Mouse (Mus musculus): ENCODE data around the gene Ramp1. TPM values are rescaled to one million over a fixed set of nuclear protein-coding genes. Genes with fewer than 3 reads are reported as not detected.
A peak's percentile ranks its signal among the peaks of the same experiment; 100 is the strongest.

The Ramp1 gene
- total RNA-seq, 2 experiments from 2014 or later: 60.8 to 65.0 TPM

DNA sequence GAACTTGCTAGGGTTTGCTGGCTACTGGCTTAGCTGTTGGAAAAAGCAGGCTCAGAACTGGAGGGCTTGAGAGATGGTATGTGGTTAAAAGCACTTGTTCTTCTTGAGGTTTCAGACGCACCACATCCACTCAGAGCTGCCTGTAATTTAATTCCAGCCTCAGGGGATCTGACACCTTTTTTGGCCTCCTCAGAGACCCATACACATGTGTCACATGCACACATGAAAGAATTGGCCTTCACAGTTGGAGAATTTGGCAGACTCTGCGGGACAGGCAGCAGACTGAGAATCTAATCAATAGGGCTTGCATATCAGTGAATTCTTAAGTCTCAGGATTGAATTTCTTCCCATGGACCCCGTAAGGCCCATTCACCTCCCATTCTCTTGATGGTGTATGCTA is 21.5 kb downstream of the Ramp1 start:
- DNase-seq: no peak

DNA sequence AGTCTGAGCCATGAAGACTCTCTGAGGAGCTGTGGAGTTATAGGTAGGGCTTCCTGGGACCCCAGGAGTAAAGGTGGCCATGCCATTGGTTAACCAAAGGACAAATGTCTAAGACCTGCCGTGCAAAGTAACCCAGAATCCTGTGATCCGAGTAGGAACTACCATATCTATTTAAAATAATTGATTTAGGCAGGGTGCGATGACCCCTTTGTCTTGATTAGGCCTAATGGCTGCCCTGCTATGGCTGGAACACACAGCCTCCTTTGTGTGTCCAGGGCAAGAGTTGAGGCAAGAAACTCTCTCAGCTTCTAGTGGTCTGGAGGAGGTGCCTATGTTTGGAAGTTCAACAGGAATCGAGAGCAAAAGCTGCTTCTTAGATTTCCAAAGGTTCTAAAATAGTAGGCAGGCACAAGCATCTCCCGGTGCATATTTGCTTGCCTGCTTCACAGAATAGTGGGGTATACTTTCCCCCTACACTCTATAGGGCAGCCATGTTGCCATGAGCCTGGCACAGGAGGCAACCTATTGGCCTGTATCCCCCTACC is 24.7 kb downstream of the Ramp1 start:
- no peak for DNase-seq

- DNase-seq: no peak
Observed at GRCm38 (mm10) chr1:91205651-91206050, 26.0 kb downstream of the Ramp1 start.

DNA sequence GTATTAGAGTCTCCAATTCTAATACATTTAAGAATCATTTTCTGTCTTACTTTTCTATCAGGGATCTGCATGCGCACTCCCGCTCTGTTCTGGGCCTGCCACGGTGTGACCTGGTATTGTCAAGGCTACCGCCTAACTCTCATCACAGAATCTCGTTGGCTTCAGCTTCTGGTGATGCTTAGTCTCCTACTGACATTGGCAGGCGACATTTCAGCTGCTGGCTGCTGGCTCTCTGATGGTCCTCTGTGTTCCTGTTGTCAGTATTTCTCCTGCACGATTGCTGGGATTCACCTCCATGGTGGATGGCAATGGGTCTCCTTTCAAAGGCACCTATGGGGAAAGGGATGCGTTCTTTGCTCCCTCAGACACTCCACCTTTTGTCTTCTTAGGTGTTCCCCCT is 26.7 kb downstream of the Ramp1 start:
- no peak for DNase-seq

- DNase-seq: no peak
Observed at GRCm38 (mm10) chr1:91206873-91207272, 27.3 kb downstream of the Ramp1 start.

- DNase-seq: no peak
Observed at GRCm38 (mm10) chr1:91207334-91208074, 27.9 kb downstream of the Ramp1 start.

GRCm38 (mm10) chr1:91209343-91209742 is 29.7 kb downstream of the Ramp1 start:
- DNase-seq: peak in 1 of 2 experiments; percentile 51

GRCm38 (mm10) chr1:91209785-91210184 is 30.2 kb downstream of the Ramp1 start:
- DNase-seq: peak; percentile 88 to 91

DNA sequence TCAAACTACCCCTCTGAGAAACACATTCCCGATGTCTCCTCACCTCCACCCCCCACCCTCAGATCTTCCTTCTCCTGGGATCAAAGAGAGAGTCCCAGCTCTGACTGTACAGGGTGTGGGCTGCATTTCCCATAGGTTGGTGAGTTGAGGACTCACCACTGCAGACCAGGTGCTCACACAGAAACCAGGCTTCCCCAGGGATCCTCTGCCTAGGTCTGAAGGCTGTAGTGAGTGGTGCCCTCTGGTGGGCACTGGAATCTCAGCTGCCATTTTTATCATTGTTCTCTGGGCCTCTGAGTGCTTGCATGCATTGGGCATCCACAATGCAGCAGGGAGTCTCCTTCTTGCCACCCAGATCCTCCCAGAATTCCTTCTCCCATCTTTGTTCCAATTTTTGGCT is 31.5 kb downstream of the Ramp1 start:
- peak in 1 of 2 experiments; percentile 66 for DNase-seq

GRCm38 (mm10) chr1:91211591-91212008 is 32.0 kb downstream of the Ramp1 start:
- DNase-seq: no peak

DNA sequence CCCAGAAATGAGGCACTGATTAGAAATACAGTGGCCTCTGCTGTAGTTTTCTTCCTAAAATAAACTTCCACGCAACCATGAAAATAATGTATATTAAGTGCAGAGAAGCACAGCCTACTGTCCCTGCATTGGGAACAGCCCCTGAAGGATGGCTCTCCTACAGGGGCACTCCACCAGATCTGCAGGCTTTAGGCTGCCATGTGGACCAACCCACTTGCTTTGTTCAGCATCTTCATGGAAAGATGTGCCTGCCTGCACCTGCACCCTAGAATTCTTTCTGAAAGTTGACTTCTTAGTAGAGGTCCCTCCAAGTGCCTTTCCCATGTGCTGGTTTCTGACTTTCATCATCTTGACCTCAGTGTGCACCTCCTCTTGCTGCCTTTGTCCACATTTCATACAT is 35.6 kb downstream of the Ramp1 start:
- DNase-seq: no peak

DNA sequence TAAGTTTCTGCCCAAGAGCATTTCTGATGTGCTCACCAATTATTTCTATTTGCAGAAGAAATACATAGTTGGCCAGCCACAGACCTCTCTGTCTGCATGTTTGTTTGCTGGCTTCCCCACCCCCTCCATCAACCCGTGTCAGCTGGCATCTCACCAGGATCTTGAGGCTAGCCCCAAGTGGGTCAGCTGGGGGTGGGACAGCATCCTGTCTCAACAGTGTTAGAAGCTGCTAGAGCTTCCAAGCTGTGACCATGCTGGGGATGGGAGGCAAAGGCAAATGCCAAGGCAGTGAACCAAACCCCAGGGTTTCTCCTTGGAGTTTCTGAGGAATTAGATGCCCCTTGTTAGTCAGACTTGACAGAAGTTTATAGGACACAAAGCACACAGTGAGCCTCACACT is 36.4 kb downstream of the Ramp1 start:
- no peak for DNase-seq

DNA sequence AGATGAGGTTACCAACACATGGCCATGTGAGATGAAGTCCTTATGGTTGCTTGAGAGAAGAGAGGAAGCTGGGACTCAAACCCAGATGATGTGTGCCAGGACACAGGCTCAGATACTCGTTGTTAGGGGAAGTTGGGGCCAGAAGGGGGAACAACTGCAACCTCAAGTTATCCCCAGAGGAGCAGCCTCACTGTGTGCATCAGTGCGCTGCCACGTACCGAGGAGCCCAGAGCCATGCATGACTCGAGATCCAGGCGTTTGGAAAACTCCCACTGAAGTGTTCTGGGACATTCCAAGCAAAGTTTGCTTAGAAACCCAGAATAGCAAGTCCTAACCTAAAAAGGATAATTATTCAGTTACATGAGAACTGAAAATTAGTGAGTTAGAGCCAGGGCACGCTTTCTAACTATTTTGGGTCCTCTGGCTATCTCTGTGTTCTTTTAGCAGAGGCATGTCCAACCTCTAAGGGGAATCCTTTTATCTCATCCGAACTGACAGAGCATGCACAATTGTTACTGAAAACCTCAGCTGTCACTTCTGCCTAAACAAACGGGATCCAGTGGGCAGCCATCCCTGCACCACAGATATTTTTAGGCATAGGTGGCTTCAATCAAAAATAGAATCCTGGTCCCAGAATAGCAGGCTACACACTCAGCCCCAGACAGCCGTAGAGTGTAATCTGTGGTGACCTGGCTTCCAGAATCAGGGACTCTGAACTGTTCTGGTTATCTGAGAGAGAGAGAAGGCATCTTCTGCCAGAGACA is 37.1 kb downstream of the Ramp1 start:
- no peak for DNase-seq

- no peak for DNase-seq
Observed at GRCm38 (mm10) chr1:91219641-91220321, 40.2 kb downstream of the Ramp1 start.

- DNase-seq: no peak
Observed at GRCm38 (mm10) chr1:91220322-91220672, 40.7 kb downstream of the Ramp1 start.

- DNase-seq: no peak
Observed at GRCm38 (mm10) chr1:91226562-91226961, 46.9 kb downstream of the Ramp1 start.

DNA sequence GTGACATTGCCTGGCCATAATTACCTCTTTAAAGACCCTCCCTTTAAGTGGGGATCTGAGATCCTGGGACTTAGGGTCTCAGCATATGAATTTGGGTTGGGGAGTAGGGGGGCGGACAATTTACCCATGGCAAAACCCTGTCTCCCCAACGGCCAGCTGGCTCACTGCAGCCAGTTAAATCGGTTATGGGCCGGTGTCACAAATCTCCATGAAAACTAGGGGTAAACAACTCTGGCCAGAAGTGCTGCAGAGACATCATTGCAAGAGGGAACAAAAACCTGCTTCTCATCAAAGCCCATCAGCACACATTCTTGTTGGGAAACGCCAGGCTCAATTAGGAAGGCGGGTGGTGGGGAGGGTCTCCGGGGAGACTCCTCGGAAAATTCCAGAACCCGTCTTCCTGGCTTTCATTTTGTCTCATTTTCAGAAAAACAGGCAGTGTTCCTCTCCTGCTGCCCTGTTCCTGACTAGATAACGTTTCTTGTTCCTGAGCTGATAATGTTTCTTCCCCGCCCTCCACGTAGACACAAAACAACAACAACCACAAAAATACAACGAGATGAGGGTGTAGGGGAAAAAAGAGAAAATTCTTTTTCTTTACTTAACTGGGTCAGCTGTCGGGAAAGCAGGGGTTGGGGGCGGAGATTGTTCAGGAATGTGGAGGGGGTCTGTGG is 47.9 kb downstream of the Ramp1 start:
- no peak for DNase-seq

GRCm38 (mm10) chr1:91231142-91231541 is 51.5 kb downstream of the Ramp1 start:
- DNase-seq: no peak

GRCm38 (mm10) chr1:91231896-91232295 is 52.3 kb downstream of the Ramp1 start:
- DNase-seq: no peak

GRCm38 (mm10) chr1:91235395-91235794 is 55.8 kb downstream of the Ramp1 start:
- no peak for DNase-seq

DNA sequence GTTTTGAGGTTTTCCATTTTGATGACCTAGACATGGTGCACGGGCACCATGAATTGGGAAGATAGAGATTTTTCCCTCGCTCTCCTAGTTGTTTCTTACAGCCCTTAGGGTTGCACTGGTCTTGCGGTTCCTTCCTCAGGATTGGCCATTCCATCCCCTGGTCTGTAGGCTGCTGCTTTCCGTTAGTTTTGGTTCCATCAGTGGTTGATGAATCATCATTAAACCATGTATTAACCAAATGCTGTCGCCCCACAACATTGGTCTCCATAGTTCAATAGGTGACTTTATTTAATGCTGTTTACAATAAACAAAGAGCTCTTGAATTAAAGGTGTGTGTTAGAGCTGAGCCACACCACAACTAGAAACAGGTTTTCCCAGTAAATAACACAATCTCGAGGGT is 58.1 kb downstream of the Ramp1 start:
- no peak for DNase-seq

GRCm38 (mm10) chr1:91239112-91239511 is 59.5 kb downstream of the Ramp1 start:
- peak; percentile 46 to 47 for DNase-seq

GRCm38 (mm10) chr1:91239800-91240199 is 60.2 kb downstream of the Ramp1 start:
- no peak for DNase-seq

Data from layer of hippocampus, postnatal 36 days (tissue).